ENCODE assay signal across 25 mouse cellular contexts in genomic region chr3:37154396-37154795, GRCm38 (mm10). TPM values are rescaled to one million over a fixed set of nuclear protein-coding genes. Genes with fewer than 3 reads are reported as not detected.
A peak's percentile ranks its signal among the peaks of the same experiment; 100 is the strongest.
DNase-seq lines count a peak whose midpoint lies in the region; ATAC-seq and TF ChIP-seq lines count a peak whose summit lies in the region.
"Had no signal": no experiment of that assay in that cellular context is flagged by ENCODE, and none has a peak within 500 bp of the region (broad histone marks: within the 10 kb centered on the region; RNA-seq: fewer than 3 reads in every experiment).

No protein-coding gene starts in this region.

- ATAC-seq in heart, embryonic 12.5 days (ENCODE audit: insufficient number of reproducible peaks, low FRiP score) = no peak
- ATAC-seq in lung, embryonic 14.5 days (ENCODE audit: insufficient read depth) = peak; percentile 70; the same call in 1 of the 2 replicates
- ATAC-seq in liver, embryonic 13.5 days (ENCODE audit: low read depth) = peak; percentile 79
- ATAC-seq in megakaryocyte, adult 5-6 weeks (ENCODE audit: poor library complexity, severe bottlenecking) = no peak
- ATAC-seq in midbrain, embryonic 16.5 days = no peak
- ATAC-seq: CD4-positive, CD25-positive, alpha-beta regulatory T cell, adult 4 months; forebrain, embryonic 15.5 days had no signal

- peaks cover 17% of the 10 kb centered on the region for H3K4me1 ChIP-seq in heart, embryonic 12.5 days (replicated peaks)
- H3K4me1 ChIP-seq in lung, embryonic 14.5 days (ENCODE audit: insufficient read depth) = no peaks in the 10 kb centered on the region
- peaks cover 45% of the 10 kb centered on the region for H3K4me1 ChIP-seq in liver, embryonic 13.5 days (replicated peaks)
- H3K4me1 ChIP-seq in midbrain, embryonic 16.5 days (ENCODE audit: control insufficient read depth, insufficient read depth, low read length) = no peaks in the 10 kb centered on the region
- H3K4me1 ChIP-seq: forebrain, embryonic 15.5 days; hindbrain, embryonic 12.5 days; limb, embryonic 15.5 days; neural tube, embryonic 12.5 days had no signal

- no peak for TF ChIP-seq CTCF in lung, embryonic 14.5 days (IDR thresholded peaks at IDR 0.05; ENCODE audit: low read depth)

- H3K9me3 ChIP-seq in heart, embryonic 12.5 days (replicated peaks) = no peaks in the 10 kb centered on the region
- H3K9me3 ChIP-seq in lung, embryonic 14.5 days (ENCODE audit: low read depth, low read length) = no peaks in the 10 kb centered on the region
- no peaks in the 10 kb centered on the region for H3K9me3 ChIP-seq in liver, embryonic 13.5 days (replicated peaks)
- no peaks in the 10 kb centered on the region for H3K9me3 ChIP-seq in midbrain, embryonic 16.5 days (replicated peaks; ENCODE audit: control insufficient read depth, low read length, poor library complexity, severe bottlenecking)
- H3K9me3 ChIP-seq: forebrain, embryonic 15.5 days; hindbrain, embryonic 12.5 days; limb, embryonic 15.5 days; neural tube, embryonic 12.5 days had no signal

- 21% methylated on average over 7 of the region's 7 CpGs for WGBS in heart, embryonic 12.5 days
- WGBS in lung, embryonic 14.5 days = 43% methylated on average over 7 of the region's 7 CpGs
- WGBS in liver, embryonic 13.5 days (ENCODE audit: insufficient replicate concordance) = 20% methylated on average over 7 of the region's 7 CpGs
- 87% methylated on average over 7 of the region's 7 CpGs for WGBS in midbrain, embryonic 16.5 days

- no peak overlapping the region for H3K4me3 ChIP-seq in heart, embryonic 12.5 days
- no peak overlapping the region for H3K4me3 ChIP-seq in lung, embryonic 14.5 days (ENCODE audit: low read depth, low read length)
- no peak overlapping the region for H3K4me3 ChIP-seq in liver, embryonic 13.5 days (replicated peaks)
- no peak overlapping the region for H3K4me3 ChIP-seq in midbrain, embryonic 16.5 days (ENCODE audit: low read depth, low read length)
- H3K4me3 ChIP-seq: forebrain, embryonic 15.5 days; hindbrain, embryonic 12.5 days; layer of hippocampus, adult 2 months; limb, embryonic 15.5 days; neural tube, embryonic 12.5 days had no signal

- no peak for DNase-seq in heart, adult 8-10 months (ENCODE audit: low spot score)
- DNase-seq in lung, embryonic 14.5 days = peak; percentile 40
- no peak for DNase-seq in lung, postnatal 4 days
- peak; percentile 38 for DNase-seq in liver, embryonic 13.5 days
- DNase-seq: adrenal gland, postnatal 14 days; cerebellum, adult 18-20 months; cerebellum, postnatal 25 days; embryo, embryonic 11 days; gastrocnemius, postnatal 25 days; layer of hippocampus, postnatal 36 days; thymus, postnatal 25 days had no signal

- H3K27ac ChIP-seq in heart, embryonic 12.5 days (ENCODE audit: poor library complexity, severe bottlenecking) = no peak overlapping the region
- no peak overlapping the region for H3K27ac ChIP-seq in lung, embryonic 14.5 days (ENCODE audit: low read depth)
- H3K27ac ChIP-seq in liver, embryonic 13.5 days = peak overlapping the region; percentile 64
- H3K27ac ChIP-seq in midbrain, embryonic 16.5 days (ENCODE audit: low read length) = no peak overlapping the region
- H3K27ac ChIP-seq: forebrain, embryonic 15.5 days; hindbrain, embryonic 12.5 days; kidney, postnatal 0 days; layer of hippocampus, adult 2 months; limb, embryonic 15.5 days; neural tube, embryonic 12.5 days had no signal

- H3K4me2 ChIP-seq in heart, embryonic 12.5 days = no peak overlapping the region
- no peak overlapping the region for H3K4me2 ChIP-seq in lung, embryonic 14.5 days
- H3K4me2 ChIP-seq in liver, embryonic 13.5 days = peak overlapping the region; percentile 41
- no peak overlapping the region for H3K4me2 ChIP-seq in midbrain, embryonic 16.5 days (ENCODE audit: low read length)
- H3K4me2 ChIP-seq: forebrain, embryonic 15.5 days; hindbrain, embryonic 12.5 days; limb, embryonic 15.5 days; midbrain, embryonic 11.5 days; neural tube, embryonic 12.5 days had no signal

- no peaks in the 10 kb centered on the region for H3K27me3 ChIP-seq in heart, embryonic 12.5 days (replicated peaks)
- no peaks in the 10 kb centered on the region for H3K27me3 ChIP-seq in lung, embryonic 14.5 days (ENCODE audit: insufficient read depth, low read length)
- H3K27me3 ChIP-seq in liver, embryonic 13.5 days = 0 out of 2 replicates have a peak, but pooled peaks cover 4% of the 10 kb centered on the region
- no peaks in the 10 kb centered on the region for H3K27me3 ChIP-seq in midbrain, embryonic 16.5 days (ENCODE audit: control insufficient read depth, insufficient read depth, low read depth, low read length)
- H3K27me3 ChIP-seq: forebrain, embryonic 15.5 days; hindbrain, embryonic 12.5 days; limb, embryonic 15.5 days; neural tube, embryonic 12.5 days had no signal

- H3K36me3 ChIP-seq in heart, embryonic 12.5 days = no peaks in the 10 kb centered on the region
- no peaks in the 10 kb centered on the region for H3K36me3 ChIP-seq in lung, embryonic 14.5 days (ENCODE audit: insufficient read depth)
- no peaks in the 10 kb centered on the region for H3K36me3 ChIP-seq in liver, embryonic 13.5 days
- no peaks in the 10 kb centered on the region for H3K36me3 ChIP-seq in midbrain, embryonic 16.5 days (ENCODE audit: control insufficient read depth, insufficient read depth, low read length)
- H3K36me3 ChIP-seq: forebrain, embryonic 15.5 days; hindbrain, embryonic 12.5 days; limb, embryonic 15.5 days; neural tube, embryonic 12.5 days had no signal

- H3K9ac ChIP-seq in heart, embryonic 12.5 days = 0 out of 2 replicates have a peak overlapping the region, but pooled peaks have one; percentile 3
- H3K9ac ChIP-seq in lung, embryonic 14.5 days = no peak overlapping the region
- H3K9ac ChIP-seq in liver, embryonic 13.5 days = peak overlapping the region; percentile 41; the same call in 1 of the 2 replicates
- no peak overlapping the region for H3K9ac ChIP-seq in midbrain, embryonic 16.5 days (ENCODE audit: low read depth, low read length)
- H3K9ac ChIP-seq: forebrain, embryonic 15.5 days; hindbrain, embryonic 12.5 days; limb, embryonic 15.5 days; neural tube, embryonic 12.5 days had no signal

RNA-seq across cellular contexts. Expression of gene Il2, which starts 28.6 kb away (rescaled TPM):
- 0.30 and 0.32 TPM in 2 replicates for polyA plus RNA-seq in heart, embryonic 12.5 days (2016; fragmentation: Nextera tagmentation; extraction: Ambion mirVana)
- total RNA-seq in heart, adult 8-10 months (2022) = not detected
- 0.28 and 0.33 TPM in 2 replicates for polyA plus RNA-seq in lung, embryonic 14.5 days (2014; fragmentation: Nextera tagmentation; extraction: Ambion mirVana)
- 0.13 TPM in 1 of 2 replicates, not detected in the other for polyA plus RNA-seq in liver, embryonic 13.5 days (2015; fragmentation: Nextera tagmentation; extraction: Ambion mirVana)
- total RNA-seq in megakaryocyte, adult 5-6 weeks (2015) = 0.18 and 0.89 TPM in 2 replicates
- total RNA-seq in megakaryocyte, adult 5-6 weeks (2017) = not detected in 2 replicates
- polyA plus RNA-seq in midbrain, embryonic 16.5 days (2015; fragmentation: Nextera tagmentation; extraction: Ambion mirVana) = 0.28 and 0.46 TPM in 2 replicates
- total RNA-seq: adrenal gland, postnatal 14 days; ES-E14; gastrocnemius, postnatal 25 days; layer of hippocampus, adult 2 months; layer of hippocampus, postnatal 36 days; left cerebral cortex, postnatal 25 days had no signal
- polyA plus RNA-seq: testis, adult 2 months had no signal

Comparison
In these comparisons a context has a peak if more than half of its experiments do, and no peak if none do; other contexts are left out.
1. DNase-seq: peak in lung, embryonic 14.5 days (single experiment) and liver, embryonic 13.5 days (single experiment); none in heart, adult 8-10 months (single experiment) and lung, postnatal 4 days (0 of 2).
2. ATAC-seq: peak in lung, embryonic 14.5 days (single experiment) and liver, embryonic 13.5 days (single experiment); none in heart, embryonic 12.5 days (single experiment), megakaryocyte, adult 5-6 weeks (single experiment) and midbrain, embryonic 16.5 days (single experiment).
3. H3K9ac ChIP-seq: peak in heart, embryonic 12.5 days (single experiment) and liver, embryonic 13.5 days (single experiment); none in lung, embryonic 14.5 days (single experiment) and midbrain, embryonic 16.5 days (single experiment).